Mouse (Mus musculus) effector memory CD4-positive, alpha-beta T cell, adult 5 months (primary cell): ENCODE measurements around the gene Slc4a8. TPM values are rescaled to one million over a fixed set of nuclear protein-coding genes. Genes with fewer than 3 reads are reported as not detected.

Experiments used
- polyA plus RNA-seq: library from polyadenylated mRNA; unstranded; fragments of 100-300 nt; shearing (Covaris generic); gene quantifications from one replicate; pipeline ENCODE4 v1.2.1, GENCODE M21; 2017

Gene Slc4a8
- polyA plus RNA-seq = 11.0 TPM

GRCm38 (mm10) chr15:100761419-100762185 lies at the start of gene Slc4a8:
TSS of gene Slc4a8 (plus strand) at chr15:100761747.

GRCm38 (mm10) chr15:100729281-100729985 lies 32.1 kb upstream of the Slc4a8 start, which contains the start of gene Galnt6:
TSS of gene Galnt6 (minus strand) at chr15:100729376.

GRCm38 (mm10) chr15:100869558-100869957 lies 108.0 kb downstream of the Slc4a8 start, which contains the start of gene Scn8a:
TSS of gene Scn8a (plus strand) at chr15:100869858.

Other genes starting within 250 kb of the Slc4a8 start
- 6.4 TPM for gene Tfcp2, start 209.7 kb upstream of the Slc4a8 start, polyA plus RNA-seq
- gene Pou6f1, start 161.8 kb upstream of the Slc4a8 start, polyA plus RNA-seq = 179 TPM
- gene Dazap2, start 146.4 kb upstream of the Slc4a8 start, polyA plus RNA-seq = 714 TPM
- gene Smagp, start 124.8 kb upstream of the Slc4a8 start, polyA plus RNA-seq = not detected
- 705 TPM for gene Bin2, start 92.2 kb upstream of the Slc4a8 start, polyA plus RNA-seq
- 9.6 TPM for gene Cela1, start 73.8 kb upstream of the Slc4a8 start, polyA plus RNA-seq
- 163 TPM for gene Galnt6, start 32.4 kb upstream of the Slc4a8 start, polyA plus RNA-seq
- gene Scn8a, start 108.1 kb downstream of the Slc4a8 start, polyA plus RNA-seq = 0.67 TPM